Mouse (Mus musculus): ENCODE measurements at regions not wholly inside any gene's neighbourhood (a gene's known extent, or its start where the extent isn't known, plus 50 kb on each side); places are given as distances from the start of the nearest gene placed in this dataset.
A peak's percentile ranks its signal among the peaks of the same experiment; 100 is the strongest.

- no peaks in the 10 kb centered on the region for H3K36me3 ChIP-seq
- 25% methylated on average over 4 of the region's 4 CpGs for WGBS
Measured at GRCm38 (mm10) chr2:179380444-179380705, 61.9 kb upstream of the Cdh4 start.

GRCm38 (mm10) chr2:179381916-179382315 is 60.3 kb upstream of the Cdh4 start:
- no peaks in the 10 kb centered on the region for H3K4me1 ChIP-seq
- WGBS: 88% methylated on average over 3 of the region's 3 CpGs
- no peaks in the 10 kb centered on the region for H3K27me3 ChIP-seq

More at GRCm38 (mm10) chr2:179380444-179380705, 61.9 kb upstream of the Cdh4 start:
- Histone ChIP-seq H3K9me3 (no peaks in the 10 kb centered on the region), H3K4me2 (no peak overlapping the region), H3K4me3 (no peak overlapping the region), H3K4me1 (no peaks in the 10 kb centered on the region), H3K9ac (no peak overlapping the region), H3K27me3 (no peaks in the 10 kb centered on the region), H3K27ac (no peak overlapping the region)
- ATAC-seq (ENCODE audit: borderline replicate concordance, extremely low read depth, low FRiP score, low TSS enrichment): no peak

DNA sequence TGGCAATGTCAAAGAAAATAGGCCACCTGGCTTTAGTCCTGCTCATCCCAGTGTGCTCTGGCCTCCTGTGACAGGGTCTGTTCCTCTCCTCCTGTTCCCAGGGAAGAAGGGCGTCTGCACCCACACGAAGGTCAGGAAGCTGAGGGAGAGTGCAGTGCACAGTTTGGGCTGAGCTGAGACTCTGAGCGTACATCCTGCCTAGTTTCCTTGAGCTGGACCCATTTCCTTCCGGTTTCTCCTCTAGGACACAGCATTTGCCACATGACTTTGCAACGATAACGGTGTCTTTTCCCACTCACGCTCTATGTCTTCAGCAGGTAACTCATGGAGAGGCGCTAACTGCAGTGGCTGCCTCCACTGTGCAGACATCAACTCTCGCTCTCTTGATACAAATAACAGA is 59.6 kb upstream of the Cdh4 start:
- 61% methylated on average over 9 of the region's 9 CpGs for WGBS
- no peak for ATAC-seq (ENCODE audit: borderline replicate concordance, extremely low read depth, low FRiP score, low TSS enrichment)
- H3K27ac ChIP-seq: 0 out of 2 replicates have a peak overlapping the region, but pooled peaks have one; percentile 33

More at GRCm38 (mm10) chr2:179381916-179382315, 60.3 kb upstream of the Cdh4 start:
- no peak for ATAC-seq (ENCODE audit: borderline replicate concordance, extremely low read depth, low FRiP score, low TSS enrichment)
- Histone ChIP-seq H3K36me3 (no peaks in the 10 kb centered on the region), H3K9ac (no peak overlapping the region), H3K9me3 (no peaks in the 10 kb centered on the region), H3K4me3 (no peak overlapping the region), H3K27ac (no peak overlapping the region), H3K4me2 (no peak overlapping the region)

GRCm38 (mm10) chr2:179386871-179387270 is 55.4 kb upstream of the Cdh4 start:
- no peak overlapping the region for H3K27ac ChIP-seq
- H3K36me3 ChIP-seq: no peaks in the 10 kb centered on the region
- H3K9me3 ChIP-seq: no peaks in the 10 kb centered on the region
- H3K9ac ChIP-seq: no peak overlapping the region
- H3K4me3 ChIP-seq: no peak overlapping the region
- H3K4me1 ChIP-seq: no peaks in the 10 kb centered on the region
- no peaks in the 10 kb centered on the region for H3K27me3 ChIP-seq
- H3K4me2 ChIP-seq: no peak overlapping the region
- ATAC-seq (ENCODE audit: borderline replicate concordance, extremely low read depth, low FRiP score, low TSS enrichment): no peak
- WGBS: 68% methylated on average over 6 of the region's 6 CpGs

More for the DNA sequence above, 59.6 kb upstream of the Cdh4 start:
- Histone ChIP-seq H3K9ac (no peak overlapping the region), H3K4me2 (no peak overlapping the region), H3K36me3 (no peaks in the 10 kb centered on the region), H3K27me3 (no peaks in the 10 kb centered on the region), H3K9me3 (no peaks in the 10 kb centered on the region), H3K4me1 (no peaks in the 10 kb centered on the region), H3K4me3 (no peak overlapping the region)

DNA sequence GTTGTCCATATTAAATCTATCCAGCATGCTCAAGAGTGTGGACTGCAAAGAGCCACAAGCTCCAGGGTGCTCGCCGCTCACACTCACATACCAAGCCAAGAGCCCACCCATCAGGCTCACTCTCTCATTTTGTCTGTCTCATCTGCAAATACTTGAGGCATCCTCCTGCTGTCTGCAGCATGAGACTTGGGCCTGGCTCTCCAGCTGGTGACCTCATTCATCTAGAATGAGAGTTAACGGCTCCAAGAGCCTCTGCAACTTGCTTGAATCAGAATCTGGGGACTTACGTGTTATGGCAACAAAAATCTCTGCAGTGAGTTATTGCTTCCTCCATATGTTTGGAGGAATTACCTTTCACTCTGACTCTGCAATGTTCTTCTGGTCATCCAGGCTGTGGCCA is 51.7 kb upstream of the Cdh4 start:
- H3K27ac ChIP-seq: no peak overlapping the region
- WGBS: 48% methylated on average over 4 of the region's 4 CpGs
- H3K9ac ChIP-seq: no peak overlapping the region

DNA sequence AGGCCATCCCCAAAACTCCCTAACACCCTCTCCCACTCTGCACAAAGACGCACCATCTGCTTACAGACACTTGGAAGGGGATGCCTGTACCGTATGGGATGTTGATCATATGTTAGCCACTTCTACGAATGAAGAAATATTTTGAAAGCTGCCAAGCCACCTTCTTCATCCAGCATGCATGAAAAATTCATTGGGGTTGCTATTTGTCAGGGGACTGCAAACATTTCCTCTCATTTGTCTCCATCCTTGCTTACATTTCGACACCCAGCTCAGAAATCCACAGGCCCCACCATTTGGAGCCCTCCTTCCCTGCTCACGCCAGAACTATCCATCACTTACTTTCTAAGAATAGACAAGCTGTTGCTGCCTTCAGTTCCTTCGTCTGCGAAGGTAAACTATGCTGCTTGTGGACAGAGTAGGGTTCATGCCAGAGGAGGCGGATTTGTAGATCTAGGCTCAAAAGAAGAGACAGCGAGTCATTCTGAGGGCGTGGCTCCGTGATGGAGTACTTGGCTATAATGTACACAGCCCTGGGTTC is 51.2 kb upstream of the Cdh4 start:
- Histone ChIP-seq H3K9ac (no peak overlapping the region), H3K36me3 (no peaks in the 10 kb centered on the region), H3K9me3 (no peaks in the 10 kb centered on the region), H3K4me1 (no peaks in the 10 kb centered on the region), H3K4me2 (no peak overlapping the region), H3K27ac (no peak overlapping the region), H3K27me3 (no peaks in the 10 kb centered on the region), H3K4me3 (no peak overlapping the region)
- ATAC-seq (ENCODE audit: borderline replicate concordance, extremely low read depth, low FRiP score, low TSS enrichment): no peak
- 17% methylated on average over 11 of the region's 11 CpGs for WGBS

More for the DNA sequence above, 51.7 kb upstream of the Cdh4 start:
- H3K4me3 ChIP-seq: no peak overlapping the region
- ATAC-seq (ENCODE audit: borderline replicate concordance, extremely low read depth, low FRiP score, low TSS enrichment): no peak
- no peaks in the 10 kb centered on the region for H3K4me1 ChIP-seq
- no peaks in the 10 kb centered on the region for H3K9me3 ChIP-seq
- H3K27me3 ChIP-seq: no peaks in the 10 kb centered on the region
- no peaks in the 10 kb centered on the region for H3K36me3 ChIP-seq
- no peak overlapping the region for H3K4me2 ChIP-seq

Data from lung, embryonic 15.5 days (tissue).